Mouse (Mus musculus): ENCODE measurements around the gene Ngly1. TPM values are rescaled to one million over a fixed set of nuclear protein-coding genes. Genes with fewer than 3 reads are reported as not detected.

Gene Ngly1
- polyA plus RNA-seq, 1 experiment from 2014 or later: 27.6 TPM

DNA sequence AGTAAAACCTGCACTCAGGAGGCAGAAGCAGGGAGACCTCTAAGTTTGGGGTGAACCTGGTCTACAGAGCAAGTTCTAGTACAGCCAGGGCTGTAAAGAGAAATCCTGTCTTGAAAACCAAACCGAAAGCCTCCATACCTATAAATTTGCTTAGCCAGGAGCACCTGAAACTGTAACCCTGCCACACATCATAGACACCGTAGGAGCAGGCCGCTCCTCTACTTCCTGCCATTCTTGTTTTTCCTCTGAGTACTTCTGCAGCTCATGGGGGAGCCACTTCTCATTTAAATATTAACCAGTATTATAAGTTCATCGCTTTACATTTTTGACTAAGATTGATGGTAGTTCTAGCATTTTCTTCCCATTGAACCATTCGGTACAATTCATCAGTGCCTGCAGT lies 17.9 kb downstream of the Ngly1 start:
- no peak overlapping the region for H3K4me2 ChIP-seq (replicated peaks)
- H3K27ac ChIP-seq: no peak overlapping the region
- H3K9me3 ChIP-seq (replicated peaks): no peaks in the 10 kb centered on the region
- H3K4me3 ChIP-seq: no peak overlapping the region
- H3K9ac ChIP-seq: no peak overlapping the region
- H3K4me1 ChIP-seq: no peaks in the 10 kb centered on the region
- no peaks in the 10 kb centered on the region for H3K36me3 ChIP-seq
- WGBS: 86% methylated on average over 5 of the region's 5 CpGs
- ATAC-seq (ENCODE audit: low FRiP score): no peak
- no peaks in the 10 kb centered on the region for H3K27me3 ChIP-seq

GRCm38 (mm10) chr14:16269776-16270175 lies 20.7 kb downstream of the Ngly1 start:
- H3K27ac ChIP-seq: no peak overlapping the region
- H3K4me3 ChIP-seq: no peak overlapping the region
- H3K27me3 ChIP-seq: no peaks in the 10 kb centered on the region
- no peak overlapping the region for H3K4me2 ChIP-seq (replicated peaks)
- WGBS: 87% methylated on average over 2 of the region's 2 CpGs
- H3K4me1 ChIP-seq: no peaks in the 10 kb centered on the region
- no peaks in the 10 kb centered on the region for H3K36me3 ChIP-seq
- ATAC-seq (ENCODE audit: low FRiP score): no peak
- H3K9me3 ChIP-seq (replicated peaks): no peaks in the 10 kb centered on the region
- no peak overlapping the region for H3K9ac ChIP-seq

DNA sequence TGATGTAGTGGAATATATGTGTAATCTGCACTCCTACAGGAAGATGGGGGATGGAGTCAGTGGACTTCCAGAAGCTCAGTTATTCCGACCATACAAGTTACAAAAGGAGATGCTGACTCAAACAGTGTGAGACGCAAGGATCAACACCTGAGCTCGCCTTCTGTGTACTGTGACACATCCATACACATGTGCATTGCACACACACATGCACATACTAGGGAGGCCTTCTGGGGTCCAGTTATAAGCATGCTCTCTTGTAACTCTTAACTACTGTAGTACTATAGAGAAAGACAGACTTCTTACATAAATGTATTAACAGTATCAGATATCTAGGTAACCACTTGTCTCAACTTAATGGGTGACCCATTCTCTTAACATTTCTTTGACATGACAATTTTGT lies 24.6 kb downstream of the Ngly1 start:
- Histone ChIP-seq H3K9me3 (replicated peaks) (no peaks in the 10 kb centered on the region), H3K27me3 (no peaks in the 10 kb centered on the region), H3K4me1 (no peaks in the 10 kb centered on the region), H3K4me3 (no peak overlapping the region), H3K4me2 (replicated peaks) (no peak overlapping the region), H3K27ac (no peak overlapping the region), H3K36me3 (no peaks in the 10 kb centered on the region), H3K9ac (no peak overlapping the region)
- no peak for ATAC-seq (ENCODE audit: low FRiP score)
- 91% methylated on average over 3 of the region's 3 CpGs for WGBS

DNA sequence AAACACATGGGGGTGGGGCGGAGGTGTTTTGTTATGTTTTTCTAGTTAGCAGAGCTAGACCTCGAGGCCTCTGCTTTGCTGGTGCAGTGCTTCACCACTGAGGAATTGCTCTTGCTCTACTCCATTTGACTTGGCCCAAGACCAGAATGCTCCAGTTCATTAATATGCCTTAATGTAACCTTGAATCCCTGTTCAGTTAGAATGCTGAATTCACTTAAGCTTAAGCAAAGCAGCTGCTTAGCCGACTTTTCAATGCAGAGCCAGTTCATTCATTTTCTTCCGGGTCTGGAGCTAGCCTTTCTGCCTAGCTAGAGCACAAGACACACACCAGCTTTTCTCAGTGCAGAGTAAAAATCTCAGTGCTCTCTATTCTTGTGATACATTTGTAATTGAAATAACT lies 30.1 kb downstream of the Ngly1 start:
- 78% methylated on average over 4 of the region's 4 CpGs for WGBS
- no peak overlapping the region for H3K9ac ChIP-seq
- no peak for ATAC-seq (ENCODE audit: low FRiP score)
- H3K36me3 ChIP-seq: no peaks in the 10 kb centered on the region
- H3K27me3 ChIP-seq: no peaks in the 10 kb centered on the region
- H3K9me3 ChIP-seq (replicated peaks): no peaks in the 10 kb centered on the region
- no peak overlapping the region for H3K4me2 ChIP-seq (replicated peaks)
- no peaks in the 10 kb centered on the region for H3K4me1 ChIP-seq
- H3K27ac ChIP-seq: no peak overlapping the region
- no peak overlapping the region for H3K4me3 ChIP-seq

DNA sequence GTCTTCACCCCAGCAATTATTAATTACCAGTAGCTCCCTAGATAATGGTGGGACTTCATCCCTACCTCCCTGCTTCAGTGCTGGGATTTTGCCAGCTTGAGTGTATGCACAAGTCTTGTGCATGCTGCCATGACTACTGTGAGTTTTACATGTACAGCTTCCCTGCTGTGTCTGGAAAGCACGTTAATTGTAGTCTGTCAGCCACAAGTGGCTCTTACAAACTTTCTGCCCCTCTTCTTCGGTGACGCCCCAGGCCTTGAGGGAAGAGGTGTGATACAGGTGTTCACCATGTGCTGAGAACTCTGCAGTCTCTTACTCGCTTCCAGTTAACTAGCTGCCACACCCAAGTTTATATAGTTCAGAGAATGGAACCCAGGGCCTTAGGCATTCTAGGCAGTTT lies 34.9 kb downstream of the Ngly1 start:
- H3K9ac ChIP-seq: no peak overlapping the region
- H3K4me1 ChIP-seq: no peaks in the 10 kb centered on the region
- no peaks in the 10 kb centered on the region for H3K9me3 ChIP-seq (replicated peaks)
- WGBS: 82% methylated on average over 4 of the region's 4 CpGs
- H3K4me2 ChIP-seq (replicated peaks): no peak overlapping the region
- H3K27ac ChIP-seq: no peak overlapping the region
- no peaks in the 10 kb centered on the region for H3K27me3 ChIP-seq
- ATAC-seq (ENCODE audit: low FRiP score): no peak
- no peaks in the 10 kb centered on the region for H3K36me3 ChIP-seq
- no peak overlapping the region for H3K4me3 ChIP-seq

- no peak for ATAC-seq (ENCODE audit: low FRiP score)
- no peaks in the 10 kb centered on the region; the same call in 1 of the 2 replicates for H3K36me3 ChIP-seq
- no peak overlapping the region for H3K4me2 ChIP-seq (replicated peaks)
- 59% methylated on average over 1 of the region's 1 CpGs for WGBS
- H3K4me1 ChIP-seq: peaks cover 4% of the 10 kb centered on the region; the same call in 1 of the 2 replicates
- no peak overlapping the region for H3K27ac ChIP-seq
- H3K4me3 ChIP-seq: no peak overlapping the region
- no peaks in the 10 kb centered on the region for H3K27me3 ChIP-seq
- no peak overlapping the region for H3K9ac ChIP-seq
- H3K9me3 ChIP-seq (replicated peaks): no peaks in the 10 kb centered on the region
Observed at GRCm38 (mm10) chr14:16292371-16292770, 43.3 kb downstream of the Ngly1 start.

- no peak overlapping the region for H3K4me2 ChIP-seq (replicated peaks)
- no peak overlapping the region for H3K9ac ChIP-seq
- no peak overlapping the region for H3K4me3 ChIP-seq
- no peaks in the 10 kb centered on the region for H3K27me3 ChIP-seq
- no peaks in the 10 kb centered on the region; the same call in 1 of the 2 replicates for H3K36me3 ChIP-seq
- ATAC-seq (ENCODE audit: low FRiP score): no peak
- no peak overlapping the region for H3K27ac ChIP-seq
- H3K4me1 ChIP-seq: peaks cover 4% of the 10 kb centered on the region; the same call in 1 of the 2 replicates
- no peaks in the 10 kb centered on the region for H3K9me3 ChIP-seq (replicated peaks)
Observed at GRCm38 (mm10) chr14:16293015-16293414, 43.9 kb downstream of the Ngly1 start.

DNA sequence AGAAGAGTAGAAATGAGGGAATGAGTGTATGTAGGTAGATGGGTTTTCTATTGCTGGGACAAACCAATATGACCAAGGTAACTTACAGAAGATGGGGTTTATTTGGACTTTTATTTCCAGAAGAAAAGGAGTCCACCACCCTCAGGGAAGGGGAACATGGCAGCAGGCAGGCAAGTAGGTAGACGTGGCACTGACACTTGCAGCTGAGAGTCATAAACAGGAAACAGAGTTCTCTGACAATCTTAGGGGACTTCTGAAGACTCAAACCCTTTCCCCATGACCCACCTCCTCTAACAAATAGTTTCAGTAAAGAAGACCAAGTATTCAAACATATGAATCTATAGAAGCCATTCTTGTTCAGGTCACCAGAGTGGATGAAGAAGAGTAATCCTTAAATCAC lies 44.8 kb downstream of the Ngly1 start:
- H3K27me3 ChIP-seq: no peaks in the 10 kb centered on the region
- H3K4me3 ChIP-seq: no peak overlapping the region
- no peak overlapping the region for H3K27ac ChIP-seq
- H3K9ac ChIP-seq: no peak overlapping the region
- no peaks in the 10 kb centered on the region; the same call in 1 of the 2 replicates for H3K36me3 ChIP-seq
- H3K4me1 ChIP-seq: peaks cover 4% of the 10 kb centered on the region; the same call in 1 of the 2 replicates
- H3K4me2 ChIP-seq (replicated peaks): no peak overlapping the region
- ATAC-seq (ENCODE audit: low FRiP score): no peak
- no peaks in the 10 kb centered on the region for H3K9me3 ChIP-seq (replicated peaks)
- 80% methylated on average over 1 of the region's 1 CpGs for WGBS

GRCm38 (mm10) chr14:16296816-16297468 lies 47.9 kb downstream of the Ngly1 start:
- Histone ChIP-seq H3K9me3 (replicated peaks) (no peaks in the 10 kb centered on the region), H3K27ac (no peak overlapping the region), H3K4me1 (peaks cover 4% of the 10 kb centered on the region; the same call in 1 of the 2 replicates), H3K4me3 (no peak overlapping the region), H3K4me2 (replicated peaks) (no peak overlapping the region), H3K27me3 (no peaks in the 10 kb centered on the region), H3K36me3 (no peaks in the 10 kb centered on the region; the same call in 1 of the 2 replicates), H3K9ac (no peak overlapping the region)
- WGBS: 71% methylated on average over 2 of the region's 2 CpGs
- ATAC-seq (ENCODE audit: low FRiP score): no peak

GRCm38 (mm10) chr14:16301735-16302134 lies 52.7 kb downstream of the Ngly1 start:
- no peaks in the 10 kb centered on the region for H3K9me3 ChIP-seq (replicated peaks)
- no peak overlapping the region for H3K4me2 ChIP-seq (replicated peaks)
- no peak for ATAC-seq (ENCODE audit: low FRiP score)
- 88% methylated on average over 5 of the region's 5 CpGs for WGBS
- no peaks in the 10 kb centered on the region; the same call in 1 of the 2 replicates for H3K36me3 ChIP-seq
- H3K27ac ChIP-seq: no peak overlapping the region
- H3K27me3 ChIP-seq: no peaks in the 10 kb centered on the region
- H3K9ac ChIP-seq: no peak overlapping the region
- H3K4me1 ChIP-seq: peaks cover 2% of the 10 kb centered on the region; the same call in 1 of the 2 replicates
- no peak overlapping the region for H3K4me3 ChIP-seq

- WGBS: 39% methylated on average over 1 of the region's 1 CpGs
- Histone ChIP-seq H3K36me3 (no peaks in the 10 kb centered on the region; the same call in 1 of the 2 replicates), H3K4me2 (replicated peaks) (no peak overlapping the region), H3K27me3 (no peaks in the 10 kb centered on the region), H3K9me3 (replicated peaks) (no peaks in the 10 kb centered on the region), H3K4me1 (no peaks in the 10 kb centered on the region), H3K9ac (no peak overlapping the region), H3K27ac (no peak overlapping the region), H3K4me3 (no peak overlapping the region)
- ATAC-seq (ENCODE audit: low FRiP score): no peak
Observed at GRCm38 (mm10) chr14:16302688-16303087, 53.6 kb downstream of the Ngly1 start.

DNA sequence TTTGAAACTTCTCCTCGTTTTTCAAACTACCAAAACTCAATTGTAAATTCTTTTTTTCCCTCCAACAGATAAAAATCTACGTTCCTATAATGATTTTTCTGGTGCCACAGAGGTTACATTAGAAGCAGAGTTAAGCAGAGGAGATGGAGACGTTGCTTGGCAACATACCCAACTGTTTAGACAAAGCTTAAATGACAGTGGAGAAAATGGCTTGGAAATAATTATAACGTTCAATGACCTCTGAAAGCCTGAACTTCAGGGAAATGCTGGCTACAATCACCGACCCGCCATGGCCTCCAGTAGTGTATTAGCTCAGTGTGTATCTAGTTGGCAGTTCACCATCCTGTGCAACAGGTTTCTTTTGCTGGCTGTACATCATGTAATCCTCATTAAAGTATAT lies 61.7 kb downstream of the Ngly1 start:
- Histone ChIP-seq H3K27me3 (no peaks in the 10 kb centered on the region), H3K4me2 (replicated peaks) (no peak overlapping the region), H3K4me1 (0 out of 2 replicates have a peak, but pooled peaks cover 2% of the 10 kb centered on the region), H3K9me3 (replicated peaks) (no peaks in the 10 kb centered on the region), H3K36me3 (no peaks in the 10 kb centered on the region), H3K9ac (no peak overlapping the region), H3K4me3 (no peak overlapping the region), H3K27ac (no peak overlapping the region)
- no peak for ATAC-seq (ENCODE audit: low FRiP score)
- 64% methylated on average over 6 of the region's 6 CpGs for WGBS

GRCm38 (mm10) chr14:16312599-16312998 lies 63.5 kb downstream of the Ngly1 start:
- no peak for ATAC-seq (ENCODE audit: low FRiP score)
- no peaks in the 10 kb centered on the region for H3K27me3 ChIP-seq
- H3K4me3 ChIP-seq: no peak overlapping the region
- WGBS: 72% methylated on average over 1 of the region's 1 CpGs
- H3K27ac ChIP-seq: no peak overlapping the region
- no peaks in the 10 kb centered on the region for H3K9me3 ChIP-seq (replicated peaks)
- H3K9ac ChIP-seq: no peak overlapping the region
- H3K4me1 ChIP-seq: 0 out of 2 replicates have a peak, but pooled peaks cover 2% of the 10 kb centered on the region
- H3K36me3 ChIP-seq: no peaks in the 10 kb centered on the region
- H3K4me2 ChIP-seq (replicated peaks): no peak overlapping the region

All from hindbrain, embryonic 12.5 days (tissue).